ENCODE assay signal across 20 mouse cellular contexts in the genomic region with DNA sequence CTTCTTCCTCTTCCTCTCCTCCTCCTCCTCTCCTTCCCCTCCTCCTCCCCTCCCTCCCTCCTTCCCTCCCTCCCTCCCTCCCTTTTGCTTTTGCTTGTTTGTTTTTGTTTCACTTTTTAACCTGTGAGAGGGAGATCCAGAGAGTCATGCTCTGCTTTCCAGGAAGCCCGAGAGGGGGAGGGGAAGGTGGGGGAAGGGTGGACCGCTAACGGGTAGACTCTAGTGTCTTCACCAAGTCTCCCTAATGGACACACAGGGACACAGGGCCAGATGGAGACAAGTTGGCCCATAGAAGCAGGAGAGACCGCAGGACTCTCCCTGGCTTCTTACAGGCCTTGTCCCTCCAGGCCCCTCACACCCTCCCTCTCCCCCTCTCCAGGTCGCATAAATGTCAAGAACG. TPM values are rescaled to one million over a fixed set of nuclear protein-coding genes. Genes with fewer than 3 reads are reported as not detected.
"Had no signal": no experiment of that assay in that cellular context is flagged by ENCODE, and none has a peak within 500 bp of the region (broad histone marks: within the 10 kb centered on the region; RNA-seq: fewer than 3 reads in every experiment).

No protein-coding gene starts in this region.

- H3K4me3 ChIP-seq: liver, embryonic 15.5 days; lung, embryonic 15.5 days; megakaryocyte, embryonic 14.5 days; midbrain, embryonic 13.5 days; midbrain, embryonic 15.5 days; neural tube, embryonic 12.5 days; stomach, embryonic 15.5 days had no signal

- DNase-seq: liver, postnatal 0 days; lung, adult 2 months; lung, postnatal 14 days; lung, postnatal 36 days; right cerebral cortex, postnatal 14 days had no signal

- H3K36me3 ChIP-seq: liver, embryonic 15.5 days; lung, embryonic 15.5 days; midbrain, embryonic 13.5 days; midbrain, embryonic 15.5 days; neural tube, embryonic 12.5 days; stomach, embryonic 15.5 days had no signal

- H3K4me1 ChIP-seq: liver, embryonic 15.5 days; lung, embryonic 15.5 days; midbrain, embryonic 13.5 days; midbrain, embryonic 15.5 days; neural tube, embryonic 12.5 days; stomach, embryonic 15.5 days had no signal

- H3K27ac ChIP-seq: liver, embryonic 15.5 days; lung, embryonic 15.5 days; macrophage; midbrain, embryonic 13.5 days; midbrain, embryonic 15.5 days; neural tube, embryonic 12.5 days; stomach, embryonic 15.5 days; stomach, postnatal 0 days had no signal

- ATAC-seq: liver, postnatal 0 days; lung, postnatal 0 days; midbrain, embryonic 13.5 days; midbrain, embryonic 15.5 days had no signal

- H3K27me3 ChIP-seq: liver, embryonic 15.5 days; lung, embryonic 15.5 days; midbrain, embryonic 13.5 days; midbrain, embryonic 15.5 days; neural tube, embryonic 12.5 days; stomach, embryonic 15.5 days had no signal

RNA-seq across cellular contexts. Expression of a gene that starts 2.0 kb away (rescaled TPM):
- polyA plus RNA-seq: liver, embryonic 15.5 days; liver, postnatal 0 days; lung, adult 2 months; lung, postnatal 0 days; macrophage; midbrain, embryonic 11.5 days; midbrain, embryonic 13.5 days; midbrain, embryonic 15.5 days; midbrain, postnatal 0 days; neural tube, embryonic 12.5 days; neural tube, embryonic 14.5 days; spleen, adult 2 months; stomach, postnatal 0 days; urinary bladder, adult 2 months had no signal
